Mouse (Mus musculus): ENCODE data around the gene Nyx. TPM values are rescaled to one million over a fixed set of nuclear protein-coding genes. Genes with fewer than 3 reads are reported as not detected.

Gene Nyx
- total RNA-seq, 2 experiments from 2014 or later, result 0.60 to 0.72 TPM

DNA sequence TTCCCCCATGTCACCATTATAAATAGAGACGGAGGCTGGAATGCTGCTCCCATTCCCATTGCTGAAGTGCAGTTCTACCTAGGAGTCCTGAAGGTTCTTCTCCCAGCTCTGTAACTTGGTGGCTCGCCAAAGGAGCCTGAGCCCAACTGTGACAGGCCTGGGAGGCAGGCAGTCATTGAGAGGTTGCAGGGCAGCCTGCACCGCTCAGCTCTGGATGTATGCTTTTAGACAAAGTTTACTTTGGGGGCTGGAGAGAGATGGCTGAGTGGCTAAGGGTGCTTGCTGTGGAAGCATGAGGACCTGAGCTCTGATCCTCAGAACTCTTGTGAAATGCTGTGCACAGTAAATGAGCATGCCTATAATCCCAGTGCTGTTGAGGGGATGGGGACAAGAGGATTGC is 25.0 kb downstream of the Nyx start:
- DNase-seq (ENCODE audit: low spot score in 2 of 2), result no peak

DNA sequence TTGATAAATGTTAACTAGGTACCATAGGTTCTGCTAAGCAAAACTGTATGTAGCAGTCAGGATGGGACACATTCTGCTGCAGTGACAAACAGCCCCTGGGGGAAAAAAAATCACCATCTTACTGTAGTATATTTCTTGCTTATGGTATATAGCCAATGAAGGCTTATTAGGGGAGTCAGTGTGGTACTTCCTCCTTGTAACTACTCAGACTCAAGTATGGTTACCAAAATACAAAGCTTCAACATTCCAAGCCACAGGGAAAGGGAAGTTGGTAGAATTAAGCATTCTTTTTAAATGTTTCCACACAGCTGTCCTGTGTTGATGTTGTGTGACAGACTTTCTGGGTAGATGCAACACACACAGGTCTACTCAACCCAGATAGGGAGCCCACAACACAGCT is 27.0 kb downstream of the Nyx start:
- no peak for DNase-seq (ENCODE audit: low spot score in 2 of 2)

DNA sequence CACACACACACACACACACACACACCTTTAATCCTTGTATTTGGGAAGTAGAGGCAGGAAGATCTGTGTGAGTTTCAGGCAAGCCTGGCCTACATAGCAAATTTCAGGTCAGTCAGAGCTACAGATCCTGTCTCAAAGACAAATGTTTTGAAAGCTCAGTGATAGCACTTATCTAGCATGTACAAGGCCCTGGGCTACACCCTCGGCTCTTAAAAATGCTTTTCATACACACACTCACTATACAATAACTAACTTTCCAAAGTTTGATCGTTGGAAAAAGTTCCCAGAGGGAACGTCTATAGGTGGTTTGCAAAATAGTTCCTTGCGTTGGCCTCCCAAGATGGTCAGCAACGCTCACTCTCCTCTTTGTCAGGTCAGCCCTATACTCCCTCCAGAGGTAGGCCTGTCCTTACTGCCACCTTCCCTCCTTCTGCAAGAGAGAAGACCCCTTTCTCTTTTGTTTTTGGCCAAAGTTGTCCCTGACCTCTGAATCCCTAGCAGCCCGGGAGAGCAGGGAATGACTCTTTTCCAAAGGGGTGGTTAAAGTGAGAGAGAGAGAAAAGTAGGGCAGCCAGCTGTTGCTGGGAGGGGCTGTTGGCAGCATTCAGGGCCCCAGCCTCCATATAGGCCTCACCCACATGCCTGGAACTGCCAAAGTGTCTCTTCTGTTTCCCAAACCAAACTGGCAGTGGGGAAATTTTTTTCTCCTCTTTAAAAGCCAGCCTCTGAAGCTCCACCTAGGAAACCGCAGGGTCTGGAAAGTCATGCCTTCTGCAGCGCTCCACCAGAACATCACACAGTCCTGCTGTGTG is 29.2 kb downstream of the Nyx start:
- no peak for DNase-seq (ENCODE audit: low spot score in 2 of 2)

DNA sequence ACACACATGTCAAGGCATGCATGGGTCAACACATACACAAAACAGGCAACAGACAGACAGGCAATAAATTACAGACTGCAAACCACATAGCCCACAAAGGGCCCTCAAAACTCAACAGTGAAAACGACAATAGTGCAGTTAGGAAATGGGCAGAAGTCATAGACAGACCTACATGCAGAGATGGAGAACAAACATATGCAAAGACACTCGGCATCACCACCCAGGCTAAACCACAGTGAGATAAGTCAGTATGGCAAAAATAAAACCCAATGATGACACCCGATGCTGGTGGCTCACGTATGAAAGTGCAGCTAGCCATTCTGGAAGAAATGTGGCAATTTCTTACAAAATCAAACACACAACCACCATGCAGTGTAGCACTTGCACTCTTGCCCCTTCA is 34.4 kb downstream of the Nyx start:
- no peak for DNase-seq (ENCODE audit: low spot score in 2 of 2)

DNA sequence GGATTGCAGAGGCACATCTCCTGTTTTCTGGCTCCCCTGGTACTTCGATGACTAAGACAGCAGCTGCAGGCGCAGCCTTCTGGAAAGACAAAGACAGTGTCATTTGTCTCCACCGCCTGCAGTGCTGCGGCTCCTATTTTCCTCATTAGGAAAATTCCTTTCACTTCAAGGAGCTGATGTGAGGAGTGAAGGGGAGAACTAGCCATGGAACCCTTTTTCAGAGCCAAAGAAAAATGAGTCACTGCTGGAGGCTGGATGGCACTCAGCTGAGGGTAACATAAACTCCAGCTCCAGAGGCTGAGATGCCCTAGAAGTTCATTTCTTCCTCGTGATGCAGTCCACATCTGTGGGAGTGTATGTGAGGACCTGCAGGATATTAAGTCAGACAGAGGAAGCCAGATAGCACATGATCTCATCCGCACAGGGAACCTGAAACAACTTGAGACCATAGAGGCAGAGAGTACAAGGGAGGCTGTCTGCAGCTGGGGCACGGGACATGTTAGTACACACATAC is 37.0 kb downstream of the Nyx start:
- DNase-seq (ENCODE audit: low spot score in 2 of 2), result no peak

DNA sequence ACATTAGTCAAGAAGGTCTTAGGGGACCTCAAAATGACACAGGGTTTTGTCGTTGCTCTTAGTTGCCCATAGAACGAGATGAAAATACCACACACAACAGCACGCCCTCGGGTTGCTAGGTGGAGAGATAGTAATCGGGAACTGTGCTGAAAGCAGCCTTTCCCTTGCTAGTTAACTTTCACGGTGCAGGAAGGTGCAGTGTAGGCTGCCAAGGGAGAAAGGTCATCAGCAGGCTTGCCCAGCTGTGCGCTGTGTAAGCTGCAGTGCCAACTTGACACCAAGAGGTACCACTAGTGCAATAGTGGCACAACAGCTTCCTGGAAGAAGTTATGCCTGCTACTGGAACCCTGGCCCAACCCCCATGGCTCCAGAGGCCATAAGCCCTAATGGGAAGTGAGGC is 38.5 kb downstream of the Nyx start:
- no peak for DNase-seq (ENCODE audit: low spot score in 2 of 2)

DNA sequence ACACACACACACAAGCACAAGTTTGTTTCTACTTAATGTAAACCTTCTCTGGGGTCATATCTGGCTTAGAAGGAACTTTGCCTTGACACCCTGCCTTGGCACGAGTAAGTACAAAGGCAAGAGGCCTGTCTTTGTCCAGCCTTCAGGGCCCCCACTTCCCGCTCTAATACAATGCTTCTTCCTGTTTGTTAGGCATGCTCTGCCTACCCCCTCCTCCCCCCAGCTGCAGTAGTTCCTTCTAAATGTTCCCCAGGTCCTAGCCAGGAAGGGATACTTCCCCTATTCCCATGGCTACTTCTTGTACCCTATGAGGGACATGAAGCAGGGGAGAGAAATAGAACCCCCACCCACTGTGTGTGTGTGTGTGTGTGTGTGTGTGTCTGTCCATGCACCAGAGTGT is 40.5 kb downstream of the Nyx start:
- no peak for DNase-seq (ENCODE audit: low spot score in 2 of 2)

DNA sequence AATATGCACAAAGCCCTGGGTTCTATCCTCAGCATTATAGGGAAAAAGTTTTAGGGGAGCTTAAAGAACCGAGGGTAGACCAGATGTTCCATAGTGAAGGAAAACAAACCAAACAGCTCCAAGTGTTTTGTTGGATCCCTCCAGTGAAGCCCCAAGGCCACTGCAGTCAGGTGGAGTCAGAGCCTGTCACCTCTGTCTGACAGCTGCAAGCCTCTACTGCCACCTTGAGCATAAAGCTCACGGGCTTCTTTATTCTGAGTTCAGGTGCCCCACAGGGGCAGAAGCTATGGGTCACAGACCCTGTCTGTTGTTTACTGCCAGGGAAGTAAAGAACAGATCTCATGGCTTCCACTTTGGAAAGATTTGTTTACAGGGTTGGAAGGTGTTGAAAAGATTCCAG is 47.2 kb downstream of the Nyx start:
- DNase-seq (ENCODE audit: low spot score in 2 of 2), result no peak

DNA sequence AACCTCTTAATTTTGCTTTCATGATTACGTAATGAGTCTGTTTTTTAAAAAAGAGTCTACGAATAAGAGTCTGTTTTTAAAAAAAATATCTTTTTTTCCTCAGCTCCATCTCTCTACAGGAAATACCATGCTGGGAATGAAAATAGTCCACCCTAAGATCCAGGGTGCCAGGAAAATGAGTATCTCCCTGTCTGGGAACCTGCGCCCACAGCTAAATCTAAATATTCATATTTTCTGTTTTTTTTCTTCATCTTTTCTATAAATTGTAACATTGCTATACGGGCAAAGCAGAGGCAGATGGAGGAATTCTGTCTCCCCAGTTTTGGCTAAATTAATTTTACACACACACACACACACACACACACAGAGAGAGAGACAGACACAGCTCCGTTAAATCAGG is 48.0 kb downstream of the Nyx start:
- no peak for DNase-seq (ENCODE audit: low spot score in 2 of 2)

DNA sequence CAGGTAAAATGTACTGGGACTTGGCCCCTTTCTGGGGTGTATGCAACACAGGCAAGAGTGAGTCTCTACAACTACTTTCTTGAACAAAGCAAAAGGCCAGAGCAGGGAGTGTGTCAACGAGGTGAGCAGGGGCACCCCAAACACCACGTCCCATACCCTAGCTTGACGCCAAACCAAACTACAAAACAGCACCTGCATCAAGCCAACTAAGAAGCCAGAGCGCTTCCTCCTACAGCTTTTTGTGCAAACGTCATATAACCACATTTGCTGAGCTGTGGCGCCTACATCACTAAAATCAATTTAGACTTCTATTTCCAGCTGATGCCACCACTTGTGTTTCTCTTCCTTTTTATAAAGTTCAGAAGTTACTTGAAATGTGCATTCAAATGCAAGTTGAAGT is 50.5 kb downstream of the Nyx start:
- no peak for DNase-seq (ENCODE audit: low spot score in 2 of 2)

DNA sequence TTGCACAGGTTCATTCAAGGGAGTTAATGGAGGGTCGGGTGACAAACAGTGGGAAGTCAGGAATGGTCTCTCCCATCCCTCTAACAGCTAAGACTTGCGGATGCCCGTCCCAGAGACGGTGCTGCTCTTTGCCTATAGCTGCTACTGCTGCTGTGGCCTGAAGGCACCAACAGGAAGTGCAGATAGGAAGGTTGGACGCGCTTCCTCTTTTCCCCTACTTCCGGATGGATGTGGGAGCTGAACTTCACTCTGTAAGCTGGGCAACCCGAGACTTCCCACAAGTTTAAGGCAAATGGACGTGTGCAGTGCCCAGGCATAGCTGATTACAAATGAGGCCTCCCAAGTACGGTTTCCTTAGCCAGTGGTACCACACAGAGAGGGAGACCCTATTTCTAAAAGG is 52.1 kb downstream of the Nyx start:
- no peak for DNase-seq (ENCODE audit: low spot score in 2 of 2)

DNA sequence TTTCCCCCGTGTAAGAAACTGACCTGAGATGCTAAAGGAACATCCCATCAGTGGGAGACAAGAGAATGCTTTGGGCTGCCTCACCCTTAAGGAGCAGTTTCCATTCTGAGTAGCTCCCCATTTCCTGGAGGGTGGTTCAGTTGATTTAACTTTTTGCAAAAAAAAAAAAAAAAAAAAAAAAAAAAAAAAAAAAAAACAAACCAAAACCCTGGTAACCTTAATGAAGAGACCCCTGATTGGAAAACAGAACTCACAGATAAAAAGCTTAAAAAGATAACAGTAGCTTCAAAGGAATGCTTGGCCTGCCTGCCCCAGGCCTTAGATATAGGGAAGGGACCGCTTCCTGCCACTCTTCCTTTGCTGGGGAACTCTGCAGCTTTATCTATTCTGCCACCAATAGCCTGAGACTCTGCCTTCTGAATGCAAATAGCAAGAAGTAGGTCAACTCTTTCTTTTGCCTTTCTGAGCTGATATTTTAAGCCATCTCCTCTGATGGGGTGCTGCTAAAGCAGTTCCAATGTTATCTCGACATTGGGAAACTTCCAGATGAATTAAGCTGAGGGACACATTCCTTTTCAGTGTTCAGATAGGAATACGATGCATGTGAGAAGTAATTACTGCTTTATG is 53.0 kb downstream of the Nyx start:
- no peak for DNase-seq (ENCODE audit: low spot score in 2 of 2)

DNA sequence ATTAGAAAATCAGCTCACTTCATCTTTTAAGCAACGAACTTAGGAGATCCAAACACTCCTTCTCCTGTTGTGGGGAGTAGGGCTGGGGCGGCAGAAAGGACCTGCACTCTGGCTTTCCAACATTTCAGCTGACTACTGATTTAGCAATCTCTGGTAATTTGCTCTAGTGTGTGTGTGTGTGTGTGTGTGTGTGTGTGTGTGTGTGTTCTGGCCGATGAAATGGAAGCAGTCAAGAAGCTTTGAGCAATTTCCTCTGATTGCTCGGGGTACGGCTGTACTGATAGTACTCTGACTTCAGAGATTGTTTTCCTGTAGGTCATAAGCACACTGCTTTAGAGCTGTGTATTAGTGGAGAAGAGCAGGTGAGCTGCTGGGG is 53.5 kb downstream of the Nyx start:
- DNase-seq (ENCODE audit: low spot score in 2 of 2), result no peak

DNA sequence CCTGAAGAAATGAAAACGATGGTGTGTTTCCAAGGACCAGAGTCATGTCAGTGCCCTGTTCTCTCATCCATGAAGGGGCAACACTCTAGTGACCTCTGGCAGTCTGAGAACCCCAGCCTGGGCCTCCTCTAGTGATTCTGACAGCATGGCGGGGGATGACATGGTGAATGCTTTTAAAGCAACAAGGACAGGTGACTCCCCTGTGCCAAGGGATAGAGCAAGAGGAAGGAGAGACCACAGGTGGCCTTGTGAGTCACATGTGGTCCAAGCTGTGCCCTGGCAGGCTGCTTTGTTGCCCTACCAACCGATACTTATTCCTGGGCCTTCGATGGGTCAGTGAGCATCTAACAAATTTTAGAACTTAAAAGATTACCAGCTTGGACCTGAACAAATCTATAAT is 54.7 kb downstream of the Nyx start:
- no peak for DNase-seq (ENCODE audit: low spot score in 2 of 2)

DNA sequence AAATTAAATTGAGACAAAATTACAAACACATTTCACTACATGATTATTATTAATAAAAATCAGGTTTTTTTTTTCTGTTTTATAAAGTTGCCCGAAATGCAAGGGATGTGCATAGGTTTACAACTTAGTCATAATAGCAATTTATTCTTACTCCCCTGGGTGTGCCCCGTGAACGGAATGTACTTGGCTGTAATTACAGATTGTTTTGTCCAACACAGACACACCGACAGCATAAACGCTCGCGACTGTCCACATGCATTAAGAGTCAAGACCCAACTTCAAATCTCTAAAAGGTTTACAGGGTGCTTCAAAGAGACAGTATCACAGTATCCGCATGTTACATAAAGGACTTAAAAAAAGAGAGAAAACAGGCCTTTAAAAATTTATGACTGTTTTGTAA is 55.4 kb downstream of the Nyx start:
- DNase-seq (ENCODE audit: low spot score in 2 of 2), result no peak

Other genes starting within 250 kb of the Nyx start
- 100 to 1,000 TPM; 157 to 176 TPM for gene Ddx3x, start 185.1 kb upstream of the Nyx start, total RNA-seq (2021)
- 10 to 100 TPM; 11.1 to 17.5 TPM for gene Gpr34, start 166.0 kb downstream of the Nyx start, total RNA-seq (2021)
- not detected for gene Gpr82, start 195.3 kb downstream of the Nyx start, total RNA-seq (2021)